Mouse (Mus musculus) mesoderm, embryonic 11.5 days (tissue): ENCODE measurements around the gene Inppl1.
A peak's percentile ranks its signal among the peaks of the same experiment; 100 is the strongest.

Experiments used
- DNase-seq: peaks from one replicate; pipeline ENCODE4 v3.0.0-alpha.2; 2012; ENCODE audit warnings: low read depth, low spot score

Gene Inppl1

GRCm38 (mm10) chr7:101844186-101844585, 6.2 kb upstream of the Inppl1 start:
- DNase-seq, result no peak

DNA sequence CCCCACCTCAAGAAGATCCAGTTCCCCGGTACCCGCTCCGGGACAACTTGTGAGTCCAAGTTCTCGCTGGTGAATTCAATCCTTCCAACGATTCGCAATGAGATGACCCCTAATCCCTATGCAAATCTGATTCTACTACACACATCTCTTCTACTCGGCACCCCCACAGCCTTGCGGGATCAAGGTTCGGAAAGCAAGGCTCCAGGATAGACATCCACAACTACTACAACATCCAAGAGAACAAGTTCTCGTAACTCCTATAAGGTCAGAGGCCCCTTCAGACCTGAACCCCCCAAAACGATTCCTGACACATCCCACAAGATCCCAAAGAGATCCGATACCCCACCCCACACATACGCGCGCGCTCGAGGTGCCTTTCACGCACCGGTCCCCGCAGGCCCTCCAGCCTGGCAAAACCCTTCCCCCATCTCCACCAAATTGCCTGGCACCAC, 849 bp downstream of the Inppl1 start:
- DNase-seq, result no peak

GRCm38 (mm10) chr7:101836271-101837153, 1.5 kb downstream of the Inppl1 start:
- peak; percentile 69 for DNase-seq

DNA sequence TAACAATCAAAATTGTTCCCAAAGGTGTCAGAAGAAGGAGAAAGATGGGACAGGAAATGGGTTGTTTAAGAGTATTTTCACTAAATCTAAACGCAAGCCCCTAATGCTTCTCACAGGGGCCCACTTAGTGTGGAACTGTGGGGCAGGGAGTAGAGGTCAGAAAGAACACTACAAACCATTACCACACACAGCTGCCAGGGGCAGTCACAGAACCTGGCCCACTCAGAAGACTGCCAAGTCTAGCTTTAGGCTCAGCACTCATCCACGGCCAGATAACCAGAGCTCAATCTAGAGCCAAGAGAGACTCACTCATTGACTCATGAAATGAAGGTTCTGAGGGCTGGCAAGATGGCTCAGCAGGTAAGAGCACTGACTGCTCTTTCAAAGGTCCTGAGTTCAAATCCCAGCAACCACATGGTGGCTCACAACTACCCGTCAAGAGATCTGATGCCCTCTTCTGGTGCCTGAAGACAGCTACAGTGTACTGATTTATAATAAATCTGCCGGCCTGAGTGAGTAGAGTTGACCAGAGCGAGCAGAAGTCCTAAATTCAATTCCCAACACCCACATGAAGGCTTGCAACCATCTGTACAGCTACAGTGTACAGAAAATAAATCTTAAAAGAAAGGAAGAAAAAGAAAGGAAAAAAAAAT, 2.4 kb downstream of the Inppl1 start:
- no peak for DNase-seq

DNA sequence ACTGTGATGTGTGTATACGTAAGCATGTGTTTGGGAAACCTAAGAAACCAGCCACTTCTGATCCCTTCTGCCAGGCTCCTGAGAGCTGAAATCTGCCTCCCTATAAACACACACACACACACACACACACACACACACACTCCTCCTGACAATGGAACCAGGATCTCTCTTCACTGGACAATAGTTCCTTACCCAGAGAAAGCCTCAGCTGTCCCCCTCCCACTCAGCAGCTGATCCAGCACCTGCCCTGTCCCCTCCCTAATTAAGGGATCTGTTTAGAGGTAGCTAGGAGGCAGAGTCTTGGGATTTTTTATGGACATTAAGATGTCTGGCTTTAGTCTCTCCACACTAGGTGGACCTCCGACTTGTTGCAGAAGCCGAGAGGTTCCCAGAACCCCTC, 3.1 kb downstream of the Inppl1 start:
- DNase-seq, result no peak

GRCm38 (mm10) chr7:101833916-101834584, 4.0 kb downstream of the Inppl1 start:
- DNase-seq, result no peak

- no peak for DNase-seq
These were observed 4.7 kb downstream of the Inppl1 start for GRCm38 (mm10) chr7:101833352-101833751.

GRCm38 (mm10) chr7:101832372-101832771, 5.7 kb downstream of the Inppl1 start:
- no peak for DNase-seq

DNA sequence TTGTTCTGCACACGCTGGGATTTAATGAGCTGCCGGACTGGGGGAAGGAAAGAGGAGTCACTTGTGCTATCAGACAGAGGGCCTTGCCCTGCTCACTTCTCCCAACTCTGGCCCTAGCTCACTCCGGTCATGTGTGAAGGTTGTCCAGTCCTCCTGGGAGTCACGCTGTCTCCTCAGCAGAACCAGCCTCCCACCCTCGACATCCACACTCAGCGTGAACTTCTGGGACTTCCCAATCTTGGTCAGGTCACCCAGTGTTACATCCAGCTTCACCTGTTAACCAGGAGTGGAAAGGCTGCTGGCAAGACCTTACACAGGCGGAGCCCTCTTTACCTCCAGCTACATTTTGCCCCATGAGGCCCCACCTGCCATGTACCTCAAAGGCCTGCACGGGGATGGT, 6.6 kb downstream of the Inppl1 start:
- DNase-seq, result no peak

DNA sequence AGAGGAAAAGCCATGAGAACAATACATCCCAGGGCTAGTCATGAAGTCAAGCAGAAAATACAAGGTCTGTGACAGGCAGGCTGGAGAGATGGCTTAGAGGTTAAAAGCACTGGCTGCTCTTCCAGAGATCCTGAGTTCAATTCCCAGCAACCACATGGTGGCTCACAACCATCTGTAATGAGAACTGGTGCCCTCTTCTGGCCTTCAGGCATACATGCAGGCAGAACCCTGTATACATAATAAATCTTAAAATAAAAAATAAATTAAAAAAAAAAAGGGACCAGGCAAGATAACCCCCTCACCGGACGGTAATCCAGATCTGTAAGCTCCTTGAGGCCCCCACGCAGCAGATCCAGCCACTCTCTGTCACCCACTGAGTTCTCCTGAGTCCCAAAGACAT, 7.7 kb downstream of the Inppl1 start:
- DNase-seq, result no peak

DNA sequence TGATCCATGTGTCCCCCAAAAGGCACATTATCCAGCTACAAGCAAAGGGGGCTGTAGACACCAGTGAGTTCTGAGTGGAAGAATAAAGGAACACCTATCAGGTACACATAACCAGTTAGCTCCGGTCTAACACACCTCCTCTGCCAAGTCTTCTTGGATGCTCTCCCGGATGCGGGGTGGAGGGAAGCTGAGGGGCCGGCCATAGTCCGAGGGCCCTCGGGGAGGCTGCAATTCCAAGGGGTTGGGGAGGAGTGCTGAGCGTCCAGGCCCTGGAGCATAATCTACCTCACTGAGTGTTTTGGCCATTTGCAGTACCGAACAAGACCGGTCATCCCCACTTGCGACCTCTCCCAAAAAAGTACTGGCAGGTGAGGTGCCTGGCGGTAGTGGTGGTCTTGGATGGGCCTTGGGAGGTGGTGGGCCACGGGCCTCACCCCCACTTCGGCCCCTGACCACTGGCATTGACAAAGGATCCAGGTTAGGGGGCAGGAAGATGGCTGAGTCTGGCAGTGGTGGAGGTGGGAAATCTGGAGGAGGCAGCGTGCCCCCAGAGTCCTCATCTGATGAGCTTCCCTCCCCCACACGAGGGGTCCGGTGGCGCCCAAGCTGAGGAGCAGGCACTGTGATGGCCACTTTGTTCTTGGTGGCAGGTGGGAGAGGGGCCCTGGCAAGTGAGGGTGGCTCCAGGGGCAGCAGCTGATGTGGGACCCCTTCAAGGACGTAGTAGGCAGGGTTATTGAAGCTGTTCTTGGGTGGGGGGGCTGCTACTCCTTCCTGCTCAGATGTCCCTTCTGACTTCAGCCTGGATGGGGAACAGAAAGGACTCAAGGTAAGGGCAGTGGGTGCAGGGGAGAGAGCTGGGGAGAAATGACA, 14.0 kb downstream of the Inppl1 start:
- no peak for DNase-seq

- peak; percentile 45 for DNase-seq
These were observed 14.9 kb downstream of the Inppl1 start for GRCm38 (mm10) chr7:101822836-101823757.

- DNase-seq, result peak; percentile 79
These were observed 16.2 kb downstream of the Inppl1 start for GRCm38 (mm10) chr7:101821571-101822501.

GRCm38 (mm10) chr7:101820295-101821030, 17.6 kb downstream of the Inppl1 start:
- no peak for DNase-seq

- no peak for DNase-seq
These were observed 20.1 kb downstream of the Inppl1 start, which contains the start of gene Phox2a for GRCm38 (mm10) chr7:101817861-101818401. Gene Phox2a, plus strand, starts transcription at chr7:101818313.

- DNase-seq, result no peak
These were observed 61.0 kb downstream of the Inppl1 start for GRCm38 (mm10) chr7:101777053-101777452.

DNA sequence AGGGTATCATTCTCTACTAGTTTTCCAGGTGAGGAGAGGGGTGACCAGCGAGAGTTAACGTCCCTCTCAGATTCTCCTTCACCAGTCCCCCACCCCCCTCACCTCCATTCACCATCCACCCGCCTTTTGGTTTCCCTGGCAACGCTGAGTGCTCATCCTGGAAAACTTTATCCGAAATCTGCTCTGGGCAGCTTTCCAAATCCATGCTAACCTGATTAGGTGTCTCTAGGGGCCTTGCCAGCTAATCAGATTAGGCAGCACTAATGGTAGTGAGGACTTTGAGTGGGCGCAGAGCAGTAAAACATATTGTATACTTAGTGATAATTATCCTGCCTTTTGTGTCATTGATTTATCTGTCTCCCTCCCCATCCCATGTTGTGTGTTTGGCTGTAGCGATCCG, 65.3 kb downstream of the Inppl1 start:
- peak; percentile 11 for DNase-seq
